Mouse (Mus musculus) forebrain, postnatal 0 days (tissue): ENCODE results near the gene Prkcd. TPM values are rescaled to one million over a fixed set of nuclear protein-coding genes. Genes with fewer than 3 reads are reported as not detected.

Experiments used
- ATAC-seq: fragments of 200-750 bp; cut with Nextera tagmentation; 2 replicates; pipeline ENCODE4 v1.8.0; 2017; ENCODE audit warnings: mild to moderate bottlenecking, moderate library complexity
- DNase-seq: peaks from one replicate; pipeline ENCODE4 v3.0.0-alpha.2; 2015
- H3K27ac ChIP-seq: fragments of 300-500 bp; sonication (generic); 2 replicates; pipeline ENCODE4 v1.5.1; 2014; ENCODE audit warnings: low read depth, mild to moderate bottlenecking, antibody characterized with exemption, low read length, moderate library complexity, mixed read lengths
- H3K27me3 ChIP-seq: fragments of 300-500 bp; sonication (generic); 2 replicates; pipeline ENCODE4 v1.6.1; 2014; ENCODE audit warnings: mild to moderate bottlenecking, low read length, mixed read lengths; ENCODE audit not compliant: insufficient read depth
- H3K36me3 ChIP-seq: fragments of 300-500 bp; sonication (generic); 2 replicates; pipeline ENCODE4 v1.6.1; 2014; ENCODE audit warnings: mild to moderate bottlenecking, moderate library complexity; ENCODE audit not compliant: insufficient read depth
- H3K4me1 ChIP-seq: fragments of 300-500 bp; sonication (generic); 2 replicates; pipeline ENCODE4 v1.6.1; 2014; ENCODE audit warnings: antibody characterized with exemption; ENCODE audit not compliant: insufficient read depth
- H3K4me2 ChIP-seq: fragments of 300-500 bp; sonication (generic); 2 replicates; pipeline ENCODE4 v1.6.1; 2014; ENCODE audit warnings: low read depth, mild to moderate bottlenecking, moderate library complexity
- H3K4me3 ChIP-seq: fragments of 300-500 bp; sonication (generic); 2 replicates; pipeline ENCODE4 v1.5.1; 2014; ENCODE audit warnings: low read depth, low read length, mixed read lengths
- H3K9ac ChIP-seq: fragments of 300-500 bp; sonication (generic); 2 replicates; pipeline ENCODE4 v1.6.1; 2014; ENCODE audit warnings: mild to moderate bottlenecking
- H3K9me3 ChIP-seq: fragments of 300-500 bp; sonication (generic); 2 replicates; pipeline ENCODE4 v1.6.1; 2016; ENCODE audit warnings: low read length
- CTCF ChIP-seq: sonication (generic); IDR thresholded peaks from 2 replicates; pipeline ENCODE4 v1.5.1; 2016; ENCODE audit warnings: antibody characterized with exemption, control low read depth, low read depth
- WGBS: fragments of 180-500 bp; shearing (Covaris S2); extraction: QIAGEN DNeasy Blood & Tissue Kit; methylation state at CpG from one replicate; pipeline ENCODE4 v1.1.7; 2014; 5-methylcytosine and 5-hydroxymethylcytosine counted together
- polyA plus RNA-seq: library from polyadenylated mRNA; unstranded; fragments of >200 nt; fragmentation: Nextera tagmentation; extraction: Ambion mirVana; gene quantifications from 2 replicates; pipeline ENCODE4 v1.2.1, GENCODE M21; 2015
- total RNA-seq: library from RNA; depleted of rRNA; stranded (reverse); fragments of >200 nt; gene quantifications from 2 replicates; pipeline ENCODE4 v1.2.3, GENCODE M21; 2014

Prkcd gene
- total and polyA plus RNA-seq, 2 experiments from 2014 or later: 19.8 to 29.6 TPM

DNA sequence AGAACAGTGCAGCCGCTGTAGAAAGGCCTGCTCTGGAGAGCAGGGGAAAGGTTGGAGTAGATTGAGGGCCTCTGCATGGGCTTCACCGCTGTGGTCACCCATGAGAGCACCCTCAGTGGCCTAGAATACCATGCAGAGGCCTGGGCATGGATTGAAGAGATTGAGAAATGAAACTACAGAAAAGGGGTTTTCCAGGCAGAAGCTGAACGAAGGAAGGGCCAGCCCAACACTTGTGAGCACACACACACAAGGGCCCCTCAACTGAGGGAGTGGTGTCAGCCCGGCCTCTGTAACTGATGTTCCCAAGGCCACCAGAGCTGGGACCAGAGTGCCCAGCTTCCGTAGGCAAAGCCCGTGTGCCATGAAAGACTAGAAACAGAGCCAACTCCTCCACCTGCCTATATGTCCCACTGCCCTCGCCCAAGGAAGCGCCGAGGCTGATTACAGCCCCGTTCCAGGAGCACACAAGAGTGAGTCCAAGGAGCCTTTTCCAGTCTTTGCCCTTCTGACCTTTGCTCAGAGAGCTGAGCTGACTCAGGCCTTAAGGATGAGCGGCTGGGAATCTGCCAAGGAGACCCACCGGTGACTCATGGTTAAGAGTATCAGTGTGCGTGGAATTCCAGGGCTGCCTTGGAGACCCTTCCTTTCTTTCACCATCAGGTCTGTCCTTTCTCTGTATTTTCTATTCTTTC is 9.4 kb upstream of the Prkcd start:
- TF ChIP-seq CTCF: no peak
- Histone ChIP-seq H3K9ac (no peak overlapping the region), H3K27me3 (no peaks in the 10 kb centered on the region), H3K27ac (no peak overlapping the region), H3K4me3 (no peak overlapping the region), H3K9me3 (no peaks in the 10 kb centered on the region), H3K4me1 (no peaks in the 10 kb centered on the region), H3K36me3 (no peaks in the 10 kb centered on the region), H3K4me2 (no peak overlapping the region)
- no peak for DNase-seq
- no peak for ATAC-seq
- WGBS: 81% methylated on average over 13 of the region's 13 CpGs

DNA sequence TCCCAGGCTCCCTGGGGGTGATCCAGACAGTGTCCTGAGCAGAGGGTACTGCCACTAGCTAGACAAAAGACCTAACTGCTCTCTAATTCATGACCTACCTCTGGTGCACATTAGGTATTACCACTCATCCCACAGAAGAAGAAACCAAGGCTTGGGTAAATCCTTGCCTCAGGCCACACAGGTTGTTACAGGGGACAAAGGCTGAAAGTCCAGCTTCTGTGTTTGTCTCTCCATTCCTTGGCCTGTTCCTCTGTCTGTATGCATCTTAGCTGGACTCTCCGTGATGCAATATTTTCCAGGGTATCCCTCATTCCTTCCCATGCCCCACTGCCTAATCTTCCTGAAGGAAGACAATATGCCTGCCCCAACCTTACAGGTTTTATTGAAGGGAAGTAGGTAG is 8.4 kb upstream of the Prkcd start:
- H3K27me3 ChIP-seq: no peaks in the 10 kb centered on the region
- H3K4me1 ChIP-seq: no peaks in the 10 kb centered on the region
- WGBS: 82% methylated on average over 1 of the region's 1 CpGs
- H3K9me3 ChIP-seq: no peaks in the 10 kb centered on the region
- no peak overlapping the region for H3K27ac ChIP-seq
- H3K4me3 ChIP-seq: no peak overlapping the region
- no peak overlapping the region for H3K9ac ChIP-seq
- no peaks in the 10 kb centered on the region for H3K36me3 ChIP-seq
- TF ChIP-seq CTCF: no peak
- ATAC-seq (no peak), DNase-seq (no peak)
- no peak overlapping the region for H3K4me2 ChIP-seq

DNA sequence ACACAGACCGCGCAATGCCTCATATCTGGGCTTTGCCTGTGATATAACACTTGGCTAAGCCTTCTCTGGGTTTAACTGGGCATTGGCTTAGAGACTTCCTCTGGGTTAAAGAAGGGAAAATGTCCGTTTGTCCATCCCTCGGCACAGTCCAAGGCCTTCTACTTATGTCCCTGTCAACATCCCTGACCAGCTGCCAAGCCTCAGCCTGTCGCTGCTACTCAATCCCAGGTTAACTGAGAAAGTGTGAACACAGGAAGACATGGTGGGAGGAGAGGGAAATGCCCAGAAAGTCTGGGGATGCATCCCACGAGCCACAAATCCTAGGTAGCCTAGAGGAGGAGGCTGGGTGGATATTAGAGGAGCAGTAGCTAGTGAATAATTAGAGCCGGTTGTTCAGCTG is 7.7 kb upstream of the Prkcd start:
- 81% methylated on average over 7 of the region's 7 CpGs for WGBS
- no peak for TF ChIP-seq CTCF
- no peak overlapping the region for H3K9ac ChIP-seq
- H3K4me1 ChIP-seq: no peaks in the 10 kb centered on the region
- no peak for DNase-seq
- ATAC-seq: no peak
- H3K36me3 ChIP-seq: no peaks in the 10 kb centered on the region
- H3K9me3 ChIP-seq: no peaks in the 10 kb centered on the region
- H3K27me3 ChIP-seq: no peaks in the 10 kb centered on the region
- no peak overlapping the region for H3K4me2 ChIP-seq
- no peak overlapping the region for H3K4me3 ChIP-seq
- no peak overlapping the region for H3K27ac ChIP-seq

DNA sequence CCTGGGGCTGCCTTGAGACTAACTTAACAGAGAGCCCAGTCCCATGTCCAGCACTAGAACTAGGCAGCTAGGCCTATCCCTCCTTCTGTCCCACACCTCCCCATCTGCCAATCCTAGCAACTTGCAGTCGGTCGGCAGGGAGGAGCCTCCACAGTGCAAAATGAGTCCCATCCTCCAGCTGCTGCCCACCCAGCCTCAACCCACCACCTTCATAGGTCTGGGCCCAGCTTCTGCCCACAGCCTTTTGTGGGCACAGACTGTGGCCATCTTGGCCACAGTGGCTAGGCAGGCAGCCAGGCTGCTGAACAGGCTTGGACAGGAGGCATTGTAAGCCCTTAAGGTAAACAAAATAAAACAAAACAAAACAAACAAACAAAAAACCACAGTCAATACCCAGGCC is 5.8 kb upstream of the Prkcd start:
- H3K4me1 ChIP-seq: no peaks in the 10 kb centered on the region
- no peaks in the 10 kb centered on the region for H3K36me3 ChIP-seq
- no peak overlapping the region for H3K4me2 ChIP-seq
- WGBS: 61% methylated on average over 2 of the region's 2 CpGs
- no peak overlapping the region for H3K9ac ChIP-seq
- no peak overlapping the region for H3K4me3 ChIP-seq
- DNase-seq (no peak), ATAC-seq (no peak)
- H3K9me3 ChIP-seq: no peaks in the 10 kb centered on the region
- no peak for TF ChIP-seq CTCF
- no peaks in the 10 kb centered on the region for H3K27me3 ChIP-seq
- H3K27ac ChIP-seq: no peak overlapping the region

DNA sequence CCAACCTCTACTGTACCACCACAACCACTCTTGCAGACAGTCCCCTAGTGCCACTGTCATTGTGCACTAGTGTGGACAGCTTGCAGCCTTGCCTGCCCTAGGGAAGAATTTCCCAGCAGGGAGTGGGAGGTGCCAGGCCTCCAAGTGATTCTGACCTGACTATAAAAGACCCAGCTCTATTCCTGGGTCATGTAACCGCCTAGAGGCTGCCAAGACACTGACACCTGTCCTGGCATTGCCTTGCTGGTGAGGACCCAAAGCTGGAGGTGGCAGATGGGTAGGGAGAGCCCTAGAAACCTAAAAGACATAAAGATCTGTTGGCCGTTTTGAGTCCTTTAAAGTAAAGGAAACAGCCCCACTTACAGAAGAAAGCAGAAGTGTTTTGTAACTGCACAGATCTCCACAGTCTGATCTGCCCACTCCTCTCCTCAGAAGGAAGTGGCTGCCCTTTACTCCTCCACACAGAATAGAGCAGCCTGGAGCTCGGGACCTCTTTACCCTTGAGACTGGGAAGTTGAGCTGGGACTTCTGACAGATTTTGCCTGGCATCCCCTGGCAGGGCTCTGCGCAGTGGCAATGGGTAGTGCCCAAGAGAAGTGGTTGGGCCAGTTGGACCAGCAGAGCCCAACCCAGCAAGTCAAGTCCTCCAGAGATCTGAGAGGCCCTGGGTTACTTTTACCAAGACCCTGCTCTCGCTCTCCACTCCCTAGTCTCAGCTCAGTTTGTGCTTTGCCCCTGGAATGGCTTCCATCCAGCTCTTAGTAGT is 5.0 kb upstream of the Prkcd start:
- H3K36me3 ChIP-seq: no peaks in the 10 kb centered on the region
- no peaks in the 10 kb centered on the region for H3K9me3 ChIP-seq
- no peak overlapping the region for H3K4me3 ChIP-seq
- H3K27me3 ChIP-seq: no peaks in the 10 kb centered on the region
- H3K4me1 ChIP-seq: no peaks in the 10 kb centered on the region
- H3K27ac ChIP-seq: no peak overlapping the region
- ATAC-seq: no peak
- no peak for DNase-seq
- H3K4me2 ChIP-seq: no peak overlapping the region
- 77% methylated on average over 5 of the region's 5 CpGs for WGBS
- H3K9ac ChIP-seq: no peak overlapping the region
- no peak for TF ChIP-seq CTCF

DNA sequence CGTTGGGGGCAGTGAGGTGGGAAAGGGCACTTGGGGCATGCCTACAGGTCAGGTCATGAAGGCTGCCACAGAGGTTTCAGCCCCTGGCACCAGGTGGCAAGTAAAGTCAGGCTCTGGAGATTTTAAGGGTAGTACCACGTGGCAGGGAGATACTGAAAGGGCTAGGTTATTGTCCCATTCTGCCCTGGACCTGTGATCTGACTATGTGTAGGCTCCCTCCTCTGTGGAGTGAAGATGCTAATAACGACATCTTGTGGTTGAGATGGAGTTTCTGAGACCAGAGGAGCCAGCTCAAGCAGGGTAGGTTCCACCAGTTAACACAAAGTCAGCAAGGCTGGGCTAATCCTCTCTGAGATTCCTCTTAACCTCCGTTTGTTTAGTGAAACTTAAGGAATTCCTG is 3.8 kb upstream of the Prkcd start:
- ATAC-seq: no peak

DNA sequence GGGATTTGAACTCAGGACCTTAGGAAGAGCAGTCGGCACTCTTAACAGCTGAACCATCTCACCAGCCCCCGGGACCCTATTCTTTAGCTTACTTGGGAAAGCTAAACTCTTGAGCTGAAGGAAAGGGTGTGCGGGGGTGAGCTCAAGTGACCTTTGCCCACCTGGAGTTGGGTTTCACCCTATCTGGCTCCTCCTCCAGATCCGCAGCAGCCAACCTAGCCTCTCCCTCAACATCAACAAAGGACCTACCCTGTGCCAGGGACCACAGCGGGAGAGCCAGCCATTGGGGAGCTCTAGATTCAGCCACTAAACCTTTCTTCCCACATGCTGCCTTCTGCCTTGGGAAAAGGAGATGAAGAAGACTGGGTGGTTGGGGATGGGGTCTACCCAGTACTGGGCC is 2.2 kb upstream of the Prkcd start:
- Histone ChIP-seq H3K4me3 (no peak overlapping the region), H3K9me3 (no peaks in the 10 kb centered on the region), H3K27ac (no peak overlapping the region), H3K27me3 (no peaks in the 10 kb centered on the region; the same call in 1 of the 2 replicates), H3K4me2 (no peak overlapping the region), H3K36me3 (no peaks in the 10 kb centered on the region), H3K4me1 (no peaks in the 10 kb centered on the region), H3K9ac (no peak overlapping the region)
- no peak for TF ChIP-seq CTCF
- DNase-seq: no peak
- WGBS: 92% methylated on average over 5 of the region's 5 CpGs
- ATAC-seq: no peak

More for the DNA sequence above, 3.8 kb upstream of the Prkcd start:
- Histone ChIP-seq H3K36me3 (no peaks in the 10 kb centered on the region), H3K4me3 (no peak overlapping the region), H3K4me1 (no peaks in the 10 kb centered on the region), H3K27ac (no peak overlapping the region), H3K9ac (no peak overlapping the region), H3K9me3 (no peaks in the 10 kb centered on the region), H3K27me3 (no peaks in the 10 kb centered on the region; the same call in 1 of the 2 replicates), H3K4me2 (no peak overlapping the region)
- no peak for DNase-seq
- WGBS: 47% methylated on average over 4 of the region's 4 CpGs
- TF ChIP-seq CTCF: no peak
